Mouse (Mus musculus) intestine, embryonic 15.5 days (tissue): ENCODE data around the gene Elavl1. TPM values are rescaled to one million over a fixed set of nuclear protein-coding genes. Genes with fewer than 3 reads are reported as not detected.

ENCODE experiments used
- ATAC-seq: fragments of 200-750 bp; cut with Nextera tagmentation; 2 replicates; pipeline ENCODE4 v1.8.0; 2017; ENCODE audit warnings: moderate TSS enrichment, moderate library complexity
- H3K27ac ChIP-seq: fragments of 300-500 bp; sonication (generic); 2 replicates; pipeline ENCODE4 v1.5.1; 2015; ENCODE audit warnings: mild to moderate bottlenecking, inconsistent platforms
- H3K27me3 ChIP-seq: fragments of 300-500 bp; sonication (generic); replicated peaks from 2 replicates; pipeline ENCODE4 v1.6.1; 2015; ENCODE audit warnings: inconsistent platforms
- H3K36me3 ChIP-seq: fragments of 300-500 bp; sonication (generic); 2 replicates; pipeline ENCODE4 v1.6.1; 2015; ENCODE audit warnings: inconsistent platforms
- H3K4me1 ChIP-seq: fragments of 300-500 bp; sonication (generic); replicated peaks from 2 replicates; pipeline ENCODE4 v1.6.1; 2015; ENCODE audit warnings: inconsistent platforms
- H3K4me2 ChIP-seq: fragments of 300-500 bp; sonication (generic); replicated peaks from 2 replicates; pipeline ENCODE4 v1.6.1; 2015; ENCODE audit warnings: mild to moderate bottlenecking, inconsistent platforms
- H3K4me3 ChIP-seq: fragments of 300-500 bp; sonication (generic); replicated peaks from 2 replicates; pipeline ENCODE4 v1.5.1; 2015; ENCODE audit warnings: inconsistent platforms
- H3K9ac ChIP-seq: fragments of 300-500 bp; sonication (generic); 2 replicates; pipeline ENCODE4 v1.6.1; 2015; ENCODE audit warnings: inconsistent platforms
- H3K9me3 ChIP-seq: fragments of 300-500 bp; sonication (generic); 2 replicates; pipeline ENCODE4 v1.6.1; 2016; ENCODE audit warnings: inconsistent platforms
- WGBS: fragments of 180-500 bp; shearing (Covaris S2); methylation state at CpG from one replicate; pipeline ENCODE4 v1.1.7; 2015; 5-methylcytosine and 5-hydroxymethylcytosine counted together
- polyA plus RNA-seq: library from polyadenylated mRNA; unstranded; fragments of >200 nt; fragmentation: Nextera tagmentation; extraction: Ambion mirVana; gene quantifications from 2 replicates; pipeline ENCODE4 v1.2.1, GENCODE M21; 2015

The Elavl1 gene
- polyA plus RNA-seq, 1 experiment from 2014 or later, result 230 TPM

DNA sequence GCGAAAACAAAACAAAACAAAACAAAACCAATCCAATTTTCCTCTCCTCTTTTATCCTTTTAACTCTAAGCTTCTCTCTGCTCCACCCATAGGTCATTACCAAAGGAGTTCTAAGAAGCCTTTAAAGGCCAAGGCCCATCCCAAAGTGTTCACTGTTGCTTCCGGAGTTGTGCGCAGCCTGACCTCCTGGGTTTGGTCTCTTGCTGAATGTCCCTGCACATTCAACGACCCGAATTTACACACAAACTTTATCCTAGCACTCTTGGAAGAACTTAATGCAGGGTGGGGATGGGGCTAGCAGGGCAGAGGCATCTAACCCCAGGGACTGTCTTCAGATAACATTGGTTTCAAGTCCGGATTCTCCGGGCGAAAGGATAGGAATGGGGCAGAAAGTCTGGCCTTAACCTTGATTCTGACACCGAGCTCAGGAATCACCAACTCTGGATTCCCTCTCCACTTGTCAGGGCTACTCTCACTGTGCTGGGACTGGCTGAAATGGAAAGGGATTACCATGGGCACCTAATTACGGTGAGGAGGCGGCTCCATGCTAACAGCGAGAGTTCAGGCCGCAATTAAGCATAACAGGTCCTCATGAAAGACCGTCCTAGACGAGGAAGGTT is 87.3 kb downstream of the Elavl1 start:
- peak overlapping the region; percentile 61 for H3K9ac ChIP-seq

More for the DNA sequence above, 87.3 kb downstream of the Elavl1 start:
- peak overlapping the region; percentile 89 for H3K27ac ChIP-seq
- no peaks in the 10 kb centered on the region for H3K9me3 ChIP-seq
- H3K27me3 ChIP-seq, result no peaks in the 10 kb centered on the region
- peaks cover 22% of the 10 kb centered on the region for H3K4me1 ChIP-seq
- peak overlapping the region; percentile 67 for H3K4me3 ChIP-seq
- H3K36me3 ChIP-seq, result peaks cover 12% of the 10 kb centered on the region
- ATAC-seq, result peak; percentile 0; the same call in 1 of the 2 replicates
- WGBS, result 20% methylated on average over 15 of the region's 15 CpGs
- H3K4me2 ChIP-seq, result peak overlapping the region; percentile 72

Other genes with a start within 250 kb of the Elavl1 start
- gene Cd209f, start 219.6 kb downstream of the Elavl1 start, polyA plus RNA-seq, result not detected in 2 replicates
- gene Cd209g, start 191.3 kb downstream of the Elavl1 start, polyA plus RNA-seq, result not detected in 2 replicates
- 18.9 and 19.3 TPM in 2 replicates for gene Evi5l, start 158.8 kb downstream of the Elavl1 start, polyA plus RNA-seq
- 3.9 and 4.3 TPM in 2 replicates for gene Prr36, start 108.0 kb downstream of the Elavl1 start, polyA plus RNA-seq
- 2.2 and 2.8 TPM in 2 replicates for gene Lrrc8e, start 98.6 kb downstream of the Elavl1 start, polyA plus RNA-seq
- 24.1 and 25.3 TPM in 2 replicates for gene Map2k7, start 86.7 kb downstream of the Elavl1 start, polyA plus RNA-seq
- 0.34 and 0.87 TPM in 2 replicates for gene Gm49320, start 86.5 kb downstream of the Elavl1 start, polyA plus RNA-seq
- gene Tgfbr3l, start 77.2 kb downstream of the Elavl1 start, polyA plus RNA-seq, result 2.3 and 3.0 TPM in 2 replicates
- 46.0 and 46.2 TPM in 2 replicates for gene Snapc2, start 72.3 kb downstream of the Elavl1 start, polyA plus RNA-seq
- 63.1 and 63.9 TPM in 2 replicates for gene Ctxn1, start 66.1 kb downstream of the Elavl1 start, polyA plus RNA-seq
- gene Timm44, start 49.5 kb downstream of the Elavl1 start, polyA plus RNA-seq, result 65.8 and 69.7 TPM in 2 replicates
- gene Ccl25, start 203 bp downstream of the Elavl1 start, polyA plus RNA-seq, result 88.5 and 103 TPM in 2 replicates
- 18.3 and 19.2 TPM in 2 replicates for gene Cers4, start 167.6 kb upstream of the Elavl1 start, polyA plus RNA-seq